Mouse (Mus musculus) MEL (cell line): ENCODE results near the gene Hoxb8.

Experiments
- ELF1 ChIP-seq: IDR thresholded peaks from 2 replicates; pipeline ENCODE4 v1.6.1; 2014; ENCODE audit warnings: low read depth, mild to moderate bottlenecking, inconsistent platforms, low read length, improper control_type of control experiment, moderate library complexity
- EP300 ChIP-seq, 2 experiments: IDR thresholded peaks; 2 replicates each; pipeline ENCODE4 v1.6.1; 2011; ENCODE audit warnings: improper control_type of control experiment in 2 of 2, low read length in 2 of 2, low read depth in 1 of 2, mild to moderate bottlenecking in 1 of 2
- GATA1 ChIP-seq: IDR thresholded peaks from 2 replicates; pipeline ENCODE4 v1.6.1; 2011; ENCODE audit warnings: low read depth, low read length, improper control_type of control experiment
- KAT2A ChIP-seq: conservative IDR thresholded peaks from 2 replicates; pipeline ENCODE4 v1.6.1; 2012; ENCODE audit warnings: low read depth, low read length, improper control_type of control experiment, inconsistent platforms
- MAX ChIP-seq: IDR thresholded peaks from 2 replicates; pipeline ENCODE4 v1.6.1; 2011; ENCODE audit warnings: low read length, improper control_type of control experiment
- POLR2A ChIP-seq, 2 experiments: IDR thresholded peaks; 2 replicates each; pipeline ENCODE4 v1.6.1; 2011 to 2012; ENCODE audit warnings: low read length in 2 of 2, mild to moderate bottlenecking in 2 of 2, control low read depth in 1 of 2, improper control_type of control experiment in 1 of 2, low read depth in 1 of 2, moderate library complexity in 1 of 2; ENCODE audit not compliant: control insufficient read depth in 1 of 2, insufficient read depth in 1 of 2, poor library complexity in 1 of 2
- RCOR1 ChIP-seq: IDR thresholded peaks from 2 replicates; pipeline ENCODE4 v1.6.1; 2012; ENCODE audit warnings: low read depth, mild to moderate bottlenecking, inconsistent platforms, low read length, improper control_type of control experiment
- SIN3A ChIP-seq: IDR thresholded peaks from 2 replicates; pipeline ENCODE4 v1.6.1; 2012; ENCODE audit warnings: low read length, improper control_type of control experiment, inconsistent platforms
- TAL1 ChIP-seq: IDR thresholded peaks from 2 replicates; pipeline ENCODE4 v1.6.1; 2012; ENCODE audit warnings: mild to moderate bottlenecking, inconsistent platforms, low read length, moderate library complexity, mixed read lengths
- TCF12 ChIP-seq: IDR thresholded peaks from 2 replicates; pipeline ENCODE4 v1.6.1; 2014; ENCODE audit warnings: low read depth, mild to moderate bottlenecking, inconsistent platforms, low read length, improper control_type of control experiment, moderate library complexity
- USF2 ChIP-seq, 2 experiments: IDR thresholded peaks; 2 replicates each; pipeline ENCODE4 v1.6.1; 2011 to 2012; ENCODE audit warnings: improper control_type of control experiment in 2 of 2, low read length in 2 of 2, borderline replicate concordance in 1 of 2, inconsistent platforms in 1 of 2, low read depth in 1 of 2, mild to moderate bottlenecking in 1 of 2; ENCODE audit not compliant: insufficient read depth in 1 of 2

- TF ChIP-seq POLR2A (IDR thresholded peaks at IDR 0.05; ENCODE audit: control insufficient read depth in 1 of 2, insufficient read depth in 1 of 2, low read depth in 1 of 2, low read length in 2 of 2, poor library complexity in 1 of 2): no peak
- TF ChIP-seq ELF1: no peak
- no peak for TF ChIP-seq RCOR1
- TF ChIP-seq TCF12: no peak
- no peak for TF ChIP-seq TAL1
- TF ChIP-seq USF2 (IDR thresholded peaks at IDR 0.05; ENCODE audit: borderline replicate concordance in 1 of 2, insufficient read depth in 1 of 2, low read depth in 1 of 2, low read length in 2 of 2): no peak
- no peak for TF ChIP-seq GATA1
- no peak for TF ChIP-seq EP300 (IDR thresholded peaks at IDR 0.05; ENCODE audit: low read depth in 1 of 2, low read length in 2 of 2)
- TF ChIP-seq MAX: no peak
- TF ChIP-seq KAT2A: no peak
- no peak for TF ChIP-seq SIN3A
Measured at GRCm38 (mm10) chr11:96299781-96300180, 18.1 kb downstream of the Hoxb8 start.
